Mouse (Mus musculus) layer of hippocampus, adult 2 months (tissue): ENCODE measurements around the gene Alg1. TPM values are rescaled to one million over a fixed set of nuclear protein-coding genes. Genes with fewer than 3 reads are reported as not detected.
"Not testable (repeated sequence)": the region's sequence is repeated elsewhere in the genome, so short reads cannot be mapped to it uniquely, and the experiment has no call there.

Source experiments
- DNase-seq, 2 experiments: peaks; one replicate each; pipeline ENCODE4 v3.0.0; 2022; ENCODE audit warnings: low spot score in 2 of 2
- H3K27ac ChIP-seq: fragments of 200-600 bp; 2 replicates; pipeline ENCODE4 v1.8.1; 2022
- H3K4me3 ChIP-seq: fragments of 200-600 bp; 2 replicates; pipeline ENCODE4 v1.8.1; 2022; ENCODE audit warnings: mild to moderate bottlenecking
- CTCF ChIP-seq: fragments of 200-600 bp; conservative IDR thresholded peaks from 2 replicates; pipeline ENCODE4 v1.8.1; 2022; ENCODE audit warnings: antibody characterized with exemption, mild to moderate bottlenecking, moderate library complexity
- total RNA-seq, 2 experiments: library from RNA; stranded (reverse); gene quantifications; 2 replicates each; pipeline ENCODE4 v1.2.3; 2021

Alg1 gene
- total RNA-seq, 2 experiments from 2014 or later = 28.7 to 32.1 TPM

DNA sequence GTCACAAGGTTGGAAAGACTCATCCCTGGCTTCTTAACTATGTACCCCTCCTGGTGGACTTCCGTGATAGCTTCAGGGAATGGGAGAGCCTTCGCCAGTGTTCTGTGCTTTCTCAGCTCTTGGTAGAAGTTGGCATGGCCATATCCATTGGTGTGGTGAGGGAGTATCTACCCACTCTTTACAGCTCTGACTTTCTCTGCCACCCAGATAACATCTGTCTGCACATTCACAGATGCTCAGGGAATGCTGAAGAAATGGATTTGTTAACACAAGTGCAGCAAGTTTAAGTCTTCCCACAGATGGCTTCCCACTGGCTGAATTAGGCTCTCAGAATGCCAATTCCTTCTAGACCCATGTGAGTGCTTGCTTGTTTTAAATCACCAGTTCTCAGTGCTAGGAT lies 19.3 kb upstream of the Alg1 start:
- DNase-seq = no peak
- no peak overlapping the region for H3K27ac ChIP-seq
- no peak overlapping the region for H3K4me3 ChIP-seq
- TF ChIP-seq CTCF = no peak

DNA sequence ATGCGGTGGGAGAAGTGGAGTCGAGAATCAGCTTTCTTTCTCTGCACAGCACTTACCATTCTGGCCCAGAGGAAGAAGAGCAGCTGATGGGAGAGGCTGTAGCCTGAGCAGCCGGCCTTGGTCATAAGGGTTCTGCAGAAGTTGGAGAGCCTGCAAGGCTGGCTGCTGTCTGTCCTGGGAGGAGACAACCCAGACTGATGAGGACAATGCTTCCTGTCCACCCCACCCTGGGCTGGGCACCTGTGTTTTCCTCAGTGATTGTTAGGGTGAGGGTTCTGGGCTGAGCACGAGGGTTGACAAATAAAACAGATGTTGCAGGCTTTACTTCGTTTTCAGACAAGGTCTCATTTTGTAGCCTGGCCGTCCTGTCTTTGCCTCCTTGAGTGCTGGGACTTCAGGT lies 16.7 kb upstream of the Alg1 start:
- no peak overlapping the region for H3K4me3 ChIP-seq
- no peak overlapping the region for H3K27ac ChIP-seq
- no peak for DNase-seq
- no peak for TF ChIP-seq CTCF

- no peak for TF ChIP-seq CTCF
- no peak for DNase-seq
Observed at GRCm38 (mm10) chr16:5217341-5218133, 15.9 kb upstream of the Alg1 start.

GRCm38 (mm10) chr16:5221403-5221802 lies 12.0 kb upstream of the Alg1 start:
- H3K4me3 ChIP-seq = peak overlapping the region; percentile 1; the same call in 1 of the 2 replicates
- no peak for DNase-seq
- H3K27ac ChIP-seq = peak overlapping the region; percentile 48; the same call in 1 of the 2 replicates
- TF ChIP-seq CTCF = no peak

More at GRCm38 (mm10) chr16:5217341-5218133, 15.9 kb upstream of the Alg1 start:
- no peak overlapping the region for H3K27ac ChIP-seq
- H3K4me3 ChIP-seq = no peak overlapping the region

DNA sequence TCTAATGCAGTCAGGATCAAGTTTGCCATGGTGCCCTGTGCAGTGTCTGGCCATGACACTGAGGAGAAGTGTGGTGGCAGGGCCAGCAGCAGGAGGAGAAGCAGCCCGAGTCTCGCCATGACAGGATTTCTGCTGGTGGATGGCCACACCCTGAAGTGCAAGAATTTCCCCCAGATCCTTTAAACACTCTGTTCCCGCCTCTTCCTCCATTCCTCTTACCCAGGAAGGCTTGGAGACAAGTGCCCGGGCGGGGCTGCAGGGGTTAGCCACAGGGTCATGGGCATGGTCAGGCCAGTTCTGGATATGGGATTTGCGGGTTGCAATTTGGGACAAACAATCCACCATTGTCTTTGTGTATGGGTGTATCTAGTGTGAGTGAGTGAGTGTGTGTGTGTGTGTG lies 11.3 kb upstream of the Alg1 start, which contains the start of gene AU021092:
Gene AU021092, minus strand, starts transcription at position 160 of the 400 bp plus-strand sequence.
- peak within 1 kb of the TSS; percentile 48; the same call in 1 of the 2 replicates for H3K27ac ChIP-seq
- H3K4me3 ChIP-seq = peak within 1 kb of the TSS; percentile 1; the same call in 1 of the 2 replicates
- no peak for TF ChIP-seq CTCF
- DNase-seq = no peak

GRCm38 (mm10) chr16:5226534-5226933 lies 6.9 kb upstream of the Alg1 start:
- H3K27ac ChIP-seq, DNase-seq, H3K4me3 ChIP-seq: not testable (repeated sequence)

DNA sequence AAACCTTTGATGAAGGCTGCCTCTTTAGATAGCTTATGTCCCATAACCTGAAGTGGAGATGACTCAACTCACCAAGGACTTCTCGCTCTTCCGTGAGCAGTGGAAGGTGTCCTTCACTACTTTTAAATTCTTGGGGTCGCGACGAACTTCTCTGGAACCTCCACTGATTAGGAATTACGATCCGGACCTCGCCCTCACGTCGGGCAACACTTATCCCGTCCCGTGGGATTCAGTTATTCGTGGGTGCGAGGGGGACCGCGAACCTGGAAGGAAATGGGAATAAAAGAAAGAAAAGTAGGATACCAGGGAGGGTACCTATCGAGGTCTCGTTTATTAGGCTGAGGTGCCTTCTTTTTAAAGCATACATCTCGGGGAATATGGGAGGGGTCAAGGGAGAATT lies 5.9 kb upstream of the Alg1 start:
- not testable (repeated sequence) for H3K4me3 ChIP-seq, H3K27ac ChIP-seq, DNase-seq

GRCm38 (mm10) chr16:5228103-5228502 lies 5.3 kb upstream of the Alg1 start:
- not testable (repeated sequence) for DNase-seq, H3K4me3 ChIP-seq, H3K27ac ChIP-seq

DNA sequence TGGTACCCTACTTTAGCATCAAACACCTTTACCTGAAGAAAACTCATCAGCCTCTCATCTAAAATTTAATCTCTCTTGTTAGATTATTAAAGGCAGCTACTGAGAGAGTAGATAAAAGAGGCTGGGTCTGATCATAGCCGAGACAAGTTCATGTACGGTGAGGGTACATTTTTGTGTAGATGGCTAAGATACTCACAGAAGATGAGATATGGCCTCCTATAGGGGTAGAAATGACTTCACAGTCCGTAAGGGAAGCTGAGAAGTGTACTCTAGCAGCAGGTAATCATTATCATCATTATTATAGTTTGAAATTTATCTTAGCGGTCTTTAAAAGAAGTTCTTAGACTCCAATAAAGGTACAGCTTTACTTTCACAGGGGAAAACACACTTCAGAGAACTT lies 439 bp upstream of the Alg1 start:
- no peak for DNase-seq
- peak overlapping the region; percentile 76 for H3K27ac ChIP-seq
- H3K4me3 ChIP-seq = peak overlapping the region; percentile 92
- TF ChIP-seq CTCF = no peak

DNA sequence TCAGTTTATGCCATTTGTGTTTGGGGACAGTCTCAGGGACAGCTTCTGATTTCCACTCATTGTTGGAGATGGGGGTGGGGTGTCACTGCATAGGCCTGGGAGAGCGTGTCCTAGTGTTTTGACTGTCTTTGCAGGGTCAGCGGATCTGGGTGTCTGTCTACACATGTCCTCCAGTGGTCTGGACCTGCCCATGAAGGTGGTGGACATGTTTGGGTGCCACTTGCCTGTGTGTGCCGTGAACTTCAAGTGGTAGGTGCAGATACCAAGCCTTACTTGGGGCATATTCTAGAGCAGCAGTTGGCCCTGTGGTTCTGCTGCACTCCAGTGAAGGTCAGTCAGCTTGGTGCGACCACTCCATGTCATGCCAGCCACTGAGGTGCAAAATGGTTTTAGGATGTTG lies 8.9 kb downstream of the Alg1 start:
- no peak for TF ChIP-seq CTCF
- Histone ChIP-seq H3K27ac (no peak overlapping the region), H3K4me3 (no peak overlapping the region)
- no peak for DNase-seq

DNA sequence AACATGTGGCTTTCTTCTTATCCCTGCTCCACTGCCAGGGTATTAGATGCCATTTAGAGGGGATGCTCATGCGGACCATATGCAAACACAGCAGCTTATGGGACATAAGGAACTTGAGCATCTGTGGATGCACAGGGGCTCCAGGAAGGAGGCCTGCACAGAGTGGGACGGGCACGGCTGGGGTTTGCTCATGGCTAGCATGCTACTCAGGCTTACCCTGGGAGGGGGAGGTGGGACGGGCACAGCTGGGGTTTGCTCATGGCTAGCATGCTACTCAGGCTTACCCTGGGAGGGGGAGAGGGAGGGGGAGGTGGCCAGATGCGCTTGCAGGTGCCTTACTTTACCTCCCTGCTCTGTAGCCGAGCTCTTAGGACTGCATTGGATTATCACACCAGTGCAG lies 9.5 kb downstream of the Alg1 start:
- no peak for TF ChIP-seq CTCF
- H3K27ac ChIP-seq = no peak overlapping the region
- no peak overlapping the region for H3K4me3 ChIP-seq
- no peak for DNase-seq

DNA sequence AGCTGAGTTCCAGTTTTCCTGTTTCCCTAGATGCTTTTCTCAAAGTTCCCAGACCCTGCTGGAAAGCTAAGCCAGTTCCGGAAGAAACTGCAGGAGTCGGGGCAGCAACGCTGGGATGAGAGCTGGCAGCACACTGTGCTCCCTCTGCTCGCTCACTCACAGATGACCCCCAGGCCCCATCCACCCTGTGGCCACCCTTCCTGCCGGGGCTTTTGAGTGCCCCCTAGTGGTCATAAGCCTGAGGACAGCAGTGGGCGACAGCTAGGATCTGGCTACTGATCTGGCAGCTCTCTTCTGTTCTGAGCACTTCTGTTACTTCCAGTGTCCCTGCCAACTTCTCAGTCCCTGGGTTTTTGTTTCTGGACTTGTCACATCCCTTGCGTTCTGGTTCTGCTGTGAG lies 11.0 kb downstream of the Alg1 start:
- DNase-seq = peak in 1 of 2 experiments; percentile 66

DNA sequence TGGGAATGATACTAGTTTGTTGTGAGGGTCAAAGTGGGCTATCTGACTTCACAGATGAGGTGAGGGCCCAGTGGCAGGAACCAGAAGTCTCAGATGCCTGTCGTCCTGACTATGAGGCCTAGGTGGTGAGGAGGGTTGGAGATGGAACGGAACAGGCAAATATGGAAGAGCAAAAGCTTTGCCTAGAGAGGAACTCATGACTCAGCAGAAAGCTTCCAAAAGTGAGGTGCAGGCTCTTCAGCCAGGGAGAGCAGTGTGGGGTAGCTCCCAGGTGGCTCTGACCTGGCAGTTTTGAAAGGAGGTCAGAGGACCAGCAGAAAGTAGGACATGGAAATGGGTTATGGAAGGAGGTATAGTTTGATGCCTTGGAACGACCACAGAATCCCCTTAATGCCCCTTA lies 17.5 kb downstream of the Alg1 start:
- no peak for TF ChIP-seq CTCF
- H3K27ac ChIP-seq = no peak overlapping the region
- DNase-seq = no peak

More for the DNA sequence above, 11.0 kb downstream of the Alg1 start:
- TF ChIP-seq CTCF = peak; percentile 92
- no peak overlapping the region for H3K27ac ChIP-seq
- no peak overlapping the region for H3K4me3 ChIP-seq

GRCm38 (mm10) chr16:5252260-5252659 lies 18.8 kb downstream of the Alg1 start:
- no peak overlapping the region for H3K27ac ChIP-seq
- no peak for DNase-seq

More for the DNA sequence above, 17.5 kb downstream of the Alg1 start:
- no peak overlapping the region for H3K4me3 ChIP-seq

More at GRCm38 (mm10) chr16:5252260-5252659, 18.8 kb downstream of the Alg1 start:
- no peak overlapping the region for H3K4me3 ChIP-seq
- TF ChIP-seq CTCF = no peak
